Mouse (Mus musculus) adipocyte (in vitro differentiated cells): ENCODE results near the gene Ugt1a5.
A peak's percentile ranks its signal among the peaks of the same experiment; 100 is the strongest.
"Not testable (repeated sequence)": the region's sequence is repeated elsewhere in the genome, so short reads cannot be mapped to it uniquely, and the experiment has no call there.

Source experiments
- DNase-seq: peaks from one replicate; pipeline ENCODE4 v3.0.0-alpha.2; 2016; ENCODE audit warnings: low spot score

Ugt1a5 gene

DNA sequence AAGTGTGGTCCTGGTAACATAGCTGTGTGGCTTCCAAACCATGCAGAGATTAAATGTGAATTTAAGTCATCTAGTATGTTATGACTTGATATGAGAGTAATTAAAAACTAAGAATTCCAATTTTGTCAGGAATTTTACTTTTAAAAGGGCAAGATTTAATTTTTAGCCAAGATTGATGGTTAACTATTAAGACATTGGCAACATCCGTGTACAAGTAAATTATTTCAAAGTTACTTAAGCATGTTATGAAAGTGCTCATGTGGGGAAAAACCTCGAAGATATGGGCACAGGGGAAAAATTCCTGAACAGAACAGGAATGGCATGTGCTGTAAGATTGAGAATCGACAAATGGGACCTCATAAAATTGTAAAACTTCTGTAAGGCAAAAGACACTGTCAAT is 31.6 kb downstream of the Ugt1a5 start:
- no peak for DNase-seq

DNA sequence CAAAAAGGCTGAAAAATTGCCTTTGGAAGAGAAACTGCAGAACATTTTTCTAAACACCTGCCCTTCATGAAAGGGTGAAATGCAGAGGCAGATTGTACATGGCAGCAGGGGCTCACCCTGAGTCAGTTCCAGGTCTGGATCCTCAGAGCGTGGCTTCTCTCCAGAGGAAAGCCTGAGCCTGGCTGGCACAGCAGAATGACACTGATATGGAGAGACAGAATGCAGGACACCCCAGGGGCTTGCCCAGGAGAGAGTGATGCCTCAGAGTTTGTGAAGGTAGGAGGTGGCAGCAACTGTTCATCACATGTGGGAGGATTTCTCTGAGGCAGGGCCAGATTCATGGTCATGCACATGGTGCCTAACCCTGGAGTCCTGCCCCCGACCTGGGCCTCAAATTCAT is 34.2 kb downstream of the Ugt1a5 start:
- DNase-seq: no peak

DNA sequence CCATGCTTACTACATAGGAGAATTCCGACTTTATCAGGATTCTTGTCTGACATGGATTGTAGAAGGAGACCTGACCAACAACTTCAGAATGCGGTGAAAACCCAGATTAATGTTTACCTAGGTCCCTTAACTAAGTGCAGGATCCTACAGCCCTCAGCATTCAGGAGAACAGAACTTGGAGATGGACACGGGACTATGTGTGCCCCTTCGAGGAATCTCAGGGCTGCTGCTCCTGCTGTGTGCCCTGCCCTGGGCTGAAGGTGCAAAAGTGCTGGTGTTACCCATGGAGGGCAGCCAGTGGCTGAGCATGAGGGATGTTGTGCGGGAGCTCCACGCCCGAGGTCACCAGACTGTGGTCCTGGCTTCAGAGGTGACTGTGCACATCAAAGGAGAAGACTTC is 34.6 kb downstream of the Ugt1a5 start, which contains the start of gene Ugt1a2:
Gene Ugt1a2, plus strand, starts transcription at position 146 of the 400 bp plus-strand sequence.
- DNase-seq: no peak

DNA sequence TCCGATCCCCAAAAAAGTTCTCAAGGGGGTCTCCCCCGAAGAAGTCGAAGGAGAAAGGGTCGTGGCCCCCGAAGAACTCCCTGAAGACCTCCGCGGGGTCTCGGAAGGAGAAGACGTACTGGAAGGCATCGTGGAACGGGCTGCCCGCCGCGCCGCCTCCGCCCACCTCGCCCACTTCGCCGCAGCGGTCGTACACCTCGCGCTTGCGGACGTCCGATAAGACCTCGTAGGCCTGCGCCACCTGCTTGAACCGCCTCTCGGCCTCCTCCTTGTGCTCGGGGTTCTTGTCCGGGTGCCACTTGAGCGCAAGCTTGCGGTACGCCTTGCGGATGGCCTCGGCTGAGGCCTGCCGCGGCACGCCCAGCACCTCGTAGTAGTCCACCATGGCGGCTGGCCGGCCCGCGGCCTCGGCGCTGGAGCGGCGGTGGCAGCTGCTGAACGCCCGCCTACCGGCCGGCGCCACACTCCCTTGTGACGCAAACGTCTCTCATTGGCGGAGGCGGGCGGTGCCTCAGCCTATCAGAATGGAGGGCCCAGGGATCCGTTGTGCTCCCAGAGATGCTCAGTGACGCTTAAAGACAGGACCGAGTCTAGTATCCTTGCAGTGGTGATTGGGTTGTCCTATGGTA is 39.6 kb downstream of the Ugt1a5 start, which contains the start of gene Dnajb3:
Gene Dnajb3, minus strand, starts transcription at position 489 of the 629 bp plus-strand sequence.
- no peak for DNase-seq

DNA sequence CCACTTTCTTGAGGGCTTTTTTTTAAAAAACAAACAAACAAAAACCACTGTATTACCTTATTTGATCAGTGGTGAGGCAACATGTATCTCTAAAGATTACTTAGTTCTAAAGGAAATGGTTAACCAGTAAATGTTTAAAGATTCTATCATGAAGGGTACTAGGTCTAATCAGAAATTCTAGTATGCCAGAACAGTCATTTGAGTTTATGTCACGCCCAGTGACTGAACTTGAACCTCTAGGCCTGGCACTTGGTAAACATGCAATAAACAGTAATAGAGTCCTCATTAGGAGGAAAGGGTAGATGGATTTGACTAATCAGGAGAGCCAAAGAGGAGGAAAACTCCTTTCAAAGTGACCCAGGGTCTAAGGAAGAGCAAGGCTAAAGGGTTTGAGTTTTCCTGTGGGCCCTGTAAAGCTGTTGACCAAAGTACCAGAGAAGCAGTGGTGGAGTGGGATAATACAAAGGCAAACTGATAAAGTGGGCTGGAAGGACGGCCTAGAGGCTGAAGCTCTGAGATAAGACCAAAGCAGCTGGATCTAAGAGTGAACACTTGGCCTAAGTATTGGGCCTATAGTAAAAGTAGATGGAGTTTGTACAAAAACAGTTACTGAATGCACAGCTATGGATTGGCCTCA is 41.1 kb downstream of the Ugt1a5 start:
- DNase-seq: no peak

DNA sequence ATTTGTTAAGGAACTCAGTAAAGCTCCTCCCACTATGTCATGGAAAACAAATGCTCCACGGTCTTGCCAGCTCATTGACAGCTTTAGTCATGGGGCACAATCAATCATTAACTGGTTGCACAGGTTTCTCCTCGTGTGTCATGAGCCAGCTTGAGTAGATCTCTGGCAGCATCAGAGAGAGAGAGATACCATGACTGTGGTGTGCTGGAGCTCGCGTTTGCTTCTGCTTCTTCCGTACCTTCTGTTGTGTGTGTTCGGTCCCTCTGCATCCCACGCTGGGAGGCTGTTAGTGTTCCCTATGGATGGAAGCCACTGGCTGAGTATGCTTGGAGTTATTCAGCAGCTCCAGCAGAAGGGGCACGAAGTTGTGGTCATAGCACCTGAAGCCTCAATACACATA is 46.0 kb downstream of the Ugt1a5 start, which contains the start of gene Ugt1a1:
Gene Ugt1a1, plus strand, starts transcription at position 148 of the 400 bp plus-strand sequence.
- peak; percentile 33 for DNase-seq

DNA sequence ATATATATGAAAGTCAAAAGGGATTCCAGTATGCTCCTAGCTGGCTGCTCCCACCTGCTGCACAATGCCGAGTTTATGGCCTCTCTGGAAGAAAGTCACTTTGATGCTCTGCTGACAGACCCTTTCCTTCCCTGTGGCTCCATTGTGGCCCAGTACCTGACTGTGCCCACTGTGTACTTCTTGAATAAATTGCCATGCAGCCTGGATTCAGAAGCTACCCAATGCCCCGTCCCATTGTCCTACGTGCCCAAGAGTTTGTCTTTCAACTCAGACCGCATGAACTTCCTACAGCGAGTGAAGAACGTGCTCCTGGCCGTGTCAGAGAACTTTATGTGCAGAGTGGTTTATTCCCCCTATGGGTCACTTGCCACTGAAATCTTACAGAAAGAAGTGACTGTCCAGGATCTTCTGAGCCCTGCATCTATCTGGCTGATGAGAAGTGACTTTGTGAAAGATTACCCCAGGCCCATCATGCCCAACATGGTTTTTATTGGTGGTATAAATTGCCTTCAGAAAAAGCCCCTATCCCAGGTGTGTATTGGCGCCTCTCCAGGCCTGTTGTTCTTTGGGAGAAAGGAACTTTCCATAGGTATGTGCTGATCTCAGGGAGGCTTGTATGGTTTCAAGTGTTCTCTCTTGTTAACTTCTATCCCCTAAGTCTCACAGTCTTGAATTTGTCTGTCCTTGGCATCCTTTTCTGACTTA is 46.7 kb downstream of the Ugt1a5 start:
- peak; percentile 11 for DNase-seq

DNA sequence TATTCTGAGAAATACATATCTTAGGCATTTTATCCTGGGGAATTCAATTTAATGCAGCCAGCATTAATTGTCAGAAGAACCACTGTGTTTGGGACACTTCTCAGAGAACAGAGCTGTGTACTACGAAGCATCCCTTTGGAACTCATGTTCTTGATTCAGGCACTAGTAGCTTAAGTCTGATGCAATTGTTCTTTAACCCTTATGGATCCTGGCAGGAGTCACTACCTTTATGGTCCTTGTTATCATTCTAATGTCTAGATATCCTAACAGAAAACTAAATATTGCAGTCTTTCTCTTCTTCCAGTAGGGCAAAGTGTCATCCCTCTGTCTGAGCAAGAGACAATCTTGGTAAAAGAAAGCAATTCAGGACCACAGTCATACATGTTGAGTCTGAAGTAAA is 47.2 kb downstream of the Ugt1a5 start:
- peak; percentile 19 for DNase-seq

DNA sequence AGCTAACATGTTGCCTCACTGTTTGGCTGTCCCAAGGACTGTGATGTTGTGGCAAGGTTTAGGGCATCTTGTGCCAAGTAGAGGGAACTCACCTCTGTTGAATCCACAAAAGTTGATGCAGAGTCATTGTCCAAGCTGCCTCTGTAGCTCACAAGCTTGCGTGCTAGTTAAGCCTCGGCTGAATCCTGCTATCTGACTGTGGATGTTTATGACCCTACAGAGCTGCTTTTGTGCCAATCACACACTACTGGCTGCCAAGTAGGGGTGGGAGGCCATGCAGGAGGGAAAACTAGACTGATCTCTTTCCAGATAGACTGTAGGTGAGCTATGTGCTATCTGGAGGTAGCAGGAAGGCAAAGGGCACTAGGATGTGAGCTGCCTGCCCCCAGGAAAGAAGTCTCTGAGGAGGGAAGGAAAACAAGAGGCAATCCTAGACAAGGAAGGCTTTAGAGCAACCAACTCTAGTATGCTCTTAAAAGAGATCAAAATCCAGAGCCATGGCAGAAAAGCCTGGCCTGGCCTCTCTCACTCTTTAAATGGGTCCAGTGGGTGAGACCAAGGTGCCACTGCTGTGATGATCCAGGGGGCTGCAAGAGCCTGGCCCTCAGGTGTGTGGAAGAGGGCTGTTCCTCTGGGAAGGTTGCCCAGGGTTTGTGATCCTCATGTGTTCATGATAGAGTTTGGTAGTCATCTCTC is 48.1 kb downstream of the Ugt1a5 start:
- peak; percentile 51 for DNase-seq

DNA sequence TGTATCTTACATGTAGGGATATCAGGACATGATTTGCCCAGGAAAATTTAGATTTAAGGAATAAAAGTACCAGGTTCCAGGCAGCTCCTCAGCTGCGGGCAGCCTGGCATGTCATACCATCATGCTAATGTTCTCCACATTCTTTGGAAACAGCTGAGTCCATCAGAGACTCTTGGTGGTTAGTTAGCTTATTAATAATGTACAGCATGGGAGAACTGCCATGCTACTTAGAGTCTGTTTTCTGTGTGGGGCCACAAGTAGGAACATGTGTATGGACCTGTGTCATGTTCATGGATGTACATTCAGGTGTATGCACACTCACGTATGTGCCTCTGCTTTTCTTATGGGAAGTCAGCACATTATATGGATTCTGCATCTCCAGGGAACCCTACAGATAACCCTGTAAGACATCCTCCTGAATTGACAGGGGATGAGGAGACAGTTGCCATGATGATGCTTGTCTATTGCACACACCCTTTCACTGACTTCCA is 48.7 kb downstream of the Ugt1a5 start:
- peak; percentile 9 for DNase-seq

DNA sequence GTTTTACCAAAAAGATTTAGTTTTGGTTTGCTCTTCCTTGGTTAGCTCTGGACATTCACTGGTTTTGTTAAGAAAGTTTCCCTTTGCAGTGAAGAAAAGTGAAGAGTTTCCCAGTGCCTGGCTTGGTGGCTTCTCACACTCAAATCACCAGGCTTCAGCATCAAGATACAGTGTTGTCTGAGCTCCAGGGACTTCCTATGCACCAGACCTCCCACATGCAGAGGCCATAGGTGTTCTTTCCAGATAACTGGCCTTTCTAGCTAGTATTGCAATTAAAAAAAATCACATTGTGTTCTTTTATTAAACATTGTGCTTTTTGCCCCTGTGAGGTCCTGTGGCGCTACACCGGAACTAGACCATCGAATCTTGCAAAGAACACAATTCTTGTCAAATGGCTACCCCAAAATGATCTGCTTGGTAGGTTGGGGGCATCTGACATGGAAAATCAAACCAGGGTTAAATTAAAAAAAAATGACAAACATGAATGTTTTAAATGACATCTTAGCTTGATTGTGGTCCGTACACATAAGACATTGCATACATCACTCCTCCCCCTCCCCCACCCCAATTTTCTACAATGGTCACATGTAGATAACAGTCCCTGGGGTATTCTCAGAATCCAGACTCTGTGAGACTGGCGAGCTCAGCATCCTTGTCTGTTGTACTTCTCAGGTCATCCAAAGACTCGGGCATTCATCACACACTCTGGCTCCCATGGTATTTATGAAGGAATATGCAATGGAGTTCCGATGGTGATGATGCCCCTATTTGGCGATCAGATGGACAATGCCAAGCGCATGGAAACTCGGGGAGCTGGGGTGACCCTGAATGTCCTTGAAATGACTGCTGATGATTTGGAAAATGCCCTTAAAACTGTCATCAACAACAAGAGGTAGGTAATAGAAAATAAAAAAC is 49.9 kb downstream of the Ugt1a5 start:
- no peak for DNase-seq

DNA sequence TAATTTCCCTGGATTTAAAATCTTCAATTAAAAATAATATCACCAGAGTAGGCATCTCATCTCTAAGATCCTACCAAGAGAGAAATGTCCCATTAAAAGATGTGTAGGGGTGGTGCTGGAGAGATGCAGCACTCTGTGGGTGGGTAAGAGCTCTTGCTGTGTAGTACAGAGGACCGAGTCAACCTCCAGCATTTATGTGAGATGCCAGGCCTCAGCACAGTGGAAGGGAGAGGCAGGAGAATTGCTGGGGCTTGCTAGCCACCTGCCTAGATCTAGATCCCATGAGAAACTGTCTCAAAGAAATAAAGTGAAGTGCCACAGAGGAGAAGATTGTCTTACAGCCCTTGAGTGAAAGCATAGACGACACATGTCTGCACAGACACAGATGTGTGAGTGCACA is 50.7 kb downstream of the Ugt1a5 start:
- no peak for DNase-seq

DNA sequence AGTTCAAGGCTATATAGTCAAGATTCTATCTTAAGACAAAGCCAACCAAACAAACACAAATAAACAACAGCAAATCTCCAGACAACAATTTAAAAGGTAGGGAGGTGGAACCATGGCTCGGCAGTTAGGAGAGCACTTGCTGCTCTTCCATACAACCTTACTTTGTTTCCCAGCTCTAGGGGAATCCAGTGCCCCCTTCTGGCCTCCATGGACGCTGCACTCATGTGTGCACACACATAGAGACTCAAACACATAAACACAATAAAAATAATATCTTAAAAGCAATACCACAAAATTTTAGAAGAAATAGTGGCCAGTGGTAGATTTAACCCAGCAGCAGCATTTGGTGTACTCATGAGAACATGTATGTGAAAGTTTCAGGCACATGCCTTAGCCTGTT is 51.3 kb downstream of the Ugt1a5 start:
- DNase-seq: no peak

DNA sequence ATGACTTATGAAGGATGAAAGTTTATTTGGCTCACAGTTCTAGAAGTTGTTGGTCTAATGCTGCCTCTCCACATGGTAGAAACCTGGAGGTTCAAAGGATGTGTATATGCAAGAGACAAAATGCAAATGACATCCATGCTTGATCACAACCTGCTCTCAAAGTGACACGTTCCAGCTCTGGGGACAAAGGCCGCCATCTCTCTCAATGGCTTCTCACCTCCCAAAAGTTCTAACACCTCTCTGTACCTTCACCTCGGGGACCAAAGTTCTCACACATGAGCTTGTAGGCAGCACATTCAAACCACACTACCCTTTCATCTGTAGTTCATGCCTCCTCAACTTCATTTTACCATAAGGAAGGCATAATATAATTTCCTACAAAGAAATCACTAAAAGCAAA is 51.8 kb downstream of the Ugt1a5 start:
- no peak for DNase-seq

DNA sequence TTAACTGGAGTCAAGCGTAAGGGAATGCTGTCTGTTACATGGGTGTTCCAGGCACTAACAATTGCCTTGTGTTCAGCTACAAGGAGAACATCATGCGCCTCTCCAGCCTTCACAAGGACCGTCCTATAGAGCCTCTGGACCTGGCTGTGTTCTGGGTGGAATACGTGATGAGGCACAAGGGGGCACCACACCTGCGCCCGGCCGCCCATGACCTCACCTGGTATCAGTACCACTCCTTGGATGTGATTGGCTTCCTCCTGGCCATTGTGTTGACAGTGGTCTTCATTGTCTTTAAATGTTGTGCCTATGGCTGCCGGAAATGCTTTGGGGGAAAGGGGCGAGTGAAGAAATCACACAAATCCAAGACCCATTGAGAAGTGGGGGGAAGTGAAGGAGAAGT is 52.2 kb downstream of the Ugt1a5 start:
- DNase-seq: no peak

DNA sequence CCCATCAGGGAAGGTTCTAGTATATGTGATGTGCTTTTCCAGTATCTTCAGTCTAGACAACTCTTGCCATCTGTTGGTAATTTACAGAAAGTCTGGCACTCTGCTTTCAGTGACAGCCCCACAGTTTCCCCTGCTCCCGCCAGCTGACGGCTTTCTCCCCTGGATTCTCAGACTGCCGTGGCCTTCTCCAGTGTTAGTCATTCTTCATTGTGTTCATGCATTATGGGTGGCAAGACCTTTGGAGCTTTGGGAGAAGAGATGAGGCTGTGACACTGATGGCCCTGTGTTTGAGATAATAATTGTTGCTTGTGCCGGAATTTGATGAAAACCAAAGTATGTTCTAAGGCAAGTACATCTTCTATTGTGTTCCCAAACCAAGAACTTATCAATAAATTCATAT is 52.8 kb downstream of the Ugt1a5 start:
- no peak for DNase-seq

DNA sequence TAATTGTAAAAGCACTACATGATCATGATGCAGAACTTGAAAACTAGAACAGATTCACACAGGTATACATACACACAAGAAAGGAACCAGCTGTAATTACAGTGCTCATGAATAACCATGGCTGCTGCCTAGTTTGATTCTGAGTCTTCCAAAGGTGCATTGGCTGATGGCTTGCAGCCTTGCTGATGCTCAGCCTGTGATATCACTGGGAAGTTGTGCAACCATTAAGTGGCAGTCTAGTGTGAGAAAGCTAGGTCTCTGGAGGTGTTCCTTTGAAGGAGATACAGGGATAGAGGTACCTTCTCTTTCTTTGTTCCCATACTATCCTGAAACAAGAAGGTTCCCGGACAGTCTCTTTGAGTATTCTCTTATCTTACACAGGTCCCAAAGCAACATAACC is 53.2 kb downstream of the Ugt1a5 start:
- DNase-seq: no peak

DNA sequence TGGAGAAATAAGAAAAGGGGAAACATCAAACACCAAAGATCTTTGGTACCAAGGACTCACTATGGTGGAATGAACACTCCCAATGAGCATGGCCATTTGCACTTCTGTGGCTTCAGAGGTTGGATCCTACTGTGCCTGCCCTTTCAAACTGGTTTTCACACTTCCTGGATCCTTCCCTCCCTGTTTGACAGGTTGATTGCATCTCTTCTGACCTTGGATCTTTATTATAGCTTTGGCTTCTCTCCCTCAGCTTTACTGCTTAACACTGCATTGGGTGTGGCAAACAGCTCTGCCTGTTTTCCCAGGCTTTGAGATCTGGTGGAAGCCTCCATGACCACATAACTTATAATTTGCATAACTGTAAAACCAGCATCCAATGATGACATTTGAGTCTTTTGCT is 54.5 kb downstream of the Ugt1a5 start:
- DNase-seq: no peak

DNA sequence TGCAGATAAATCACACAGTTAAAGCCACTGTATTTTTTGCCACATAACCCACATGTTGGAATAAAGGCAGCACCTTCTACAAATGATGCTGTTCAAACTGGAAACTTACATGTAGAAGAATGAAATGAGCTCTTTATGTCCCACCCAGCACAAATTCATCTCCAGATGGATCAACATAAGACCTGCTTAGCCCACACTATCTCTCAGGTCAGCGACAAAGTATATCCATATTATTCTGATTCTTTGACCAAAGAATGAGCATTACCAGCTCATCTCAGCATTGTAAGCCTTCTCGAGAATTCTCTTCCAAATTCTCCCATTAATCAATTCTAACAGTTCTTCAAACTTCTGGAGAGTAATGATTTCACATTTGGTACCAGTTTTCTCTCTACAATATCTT is 56.4 kb downstream of the Ugt1a5 start:
- no peak for DNase-seq

DNA sequence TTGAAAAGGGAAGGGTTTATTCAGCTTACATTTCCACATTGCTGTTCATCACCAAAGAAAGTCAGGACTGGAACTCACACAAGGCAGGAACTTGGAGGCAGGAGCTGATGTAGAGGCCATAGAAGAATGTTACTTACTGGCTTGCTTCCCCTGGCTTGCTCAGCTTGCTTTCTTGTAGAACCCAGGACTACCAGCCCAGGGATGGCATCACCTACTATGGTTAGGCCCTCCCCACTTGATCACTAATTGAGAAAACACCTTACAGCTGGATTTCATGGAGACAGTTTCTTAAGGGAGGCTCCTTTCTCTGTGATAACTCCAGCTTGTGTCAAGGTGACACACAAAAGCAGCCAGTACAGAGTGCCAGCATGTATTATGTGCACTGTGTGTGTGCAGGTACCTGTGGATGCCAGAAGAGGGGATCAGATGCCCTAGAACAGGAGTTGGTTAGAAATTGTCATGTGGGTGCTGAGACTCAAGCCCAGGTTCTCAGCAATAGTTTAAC is 57.3 kb downstream of the Ugt1a5 start:
- DNase-seq: not testable (repeated sequence)

DNA sequence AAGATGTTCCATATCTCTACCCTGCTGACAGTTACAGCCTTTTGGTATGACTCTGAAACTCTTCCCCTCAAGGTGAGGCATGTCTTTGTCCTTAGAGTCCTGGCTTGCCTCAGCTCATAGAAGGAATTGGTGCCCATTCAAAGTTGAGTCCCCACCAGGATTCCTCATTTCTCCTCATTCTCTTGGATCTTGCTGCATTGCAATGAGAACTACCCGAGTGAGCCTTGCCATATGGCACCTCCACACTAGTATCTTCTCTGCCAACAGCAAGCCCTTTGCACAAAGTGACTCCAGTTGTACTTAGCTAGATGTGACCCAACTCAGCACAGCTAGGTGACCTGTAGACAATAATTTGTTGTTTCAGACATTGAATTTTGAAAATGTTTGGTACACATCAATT is 57.8 kb downstream of the Ugt1a5 start:
- peak; percentile 52 for DNase-seq
